Mouse (Mus musculus): Measurements from ENCODE around the gene Apoa2. TPM values are rescaled to one million over a fixed set of nuclear protein-coding genes. Genes with fewer than 3 reads are reported as not detected.
"Not testable (repeated sequence)": the region's sequence is repeated elsewhere in the genome, so short reads cannot be mapped to it uniquely, and the experiment has no call there.

Gene Apoa2
- total and polyA plus RNA-seq, 3 experiments = 2.1 to 3.9 (median 2.2) TPM

- DNase-seq; H3K79me2 ChIP-seq (replicated peaks; ENCODE audit: control insufficient read depth, insufficient read depth, low read length); H3K4me3 ChIP-seq; H3K27me3 ChIP-seq (ENCODE audit: control insufficient read depth, insufficient read depth, low read length); intact Hi-C loops (cut with DNase I); H3K4me1 ChIP-seq (ENCODE audit: control insufficient read depth, insufficient read depth, low read length); H3K27ac ChIP-seq; H3K9ac ChIP-seq (ENCODE audit: low read depth, low read length): not testable (repeated sequence)
- 79% methylated on average over 12 of the region's 12 CpGs for WGBS
- peaks cover 13% of the 10 kb centered on the region for H3K36me3 ChIP-seq (ENCODE audit: control insufficient read depth, insufficient read depth, low read length)
- peak; percentile 17; the same call in 1 of the 2 replicates for TF ChIP-seq CTCF (IDR thresholded peaks at IDR 0.05)
These were observed 17.1 kb downstream of the Apoa2 start for GRCm38 (mm10) chr1:171241952-171242351.

GRCm38 (mm10) chr1:171245353-171245752 lies 20.5 kb downstream of the Apoa2 start:
- no peak overlapping the region for H3K4me3 ChIP-seq
- peaks cover 6% of the 10 kb centered on the region for H3K36me3 ChIP-seq (ENCODE audit: control insufficient read depth, insufficient read depth, low read length)
- 78% methylated on average over 8 of the region's 8 CpGs for WGBS
- H3K9ac ChIP-seq (ENCODE audit: low read depth, low read length) = no peak overlapping the region
- H3K27me3 ChIP-seq (ENCODE audit: control insufficient read depth, insufficient read depth, low read length) = no peaks in the 10 kb centered on the region
- intact Hi-C loops (cut with DNase I) = no loop called here
- H3K4me1 ChIP-seq (ENCODE audit: control insufficient read depth, insufficient read depth, low read length) = peaks cover 10% of the 10 kb centered on the region
- DNase-seq = no peak
- no peak overlapping the region for H3K27ac ChIP-seq
- H3K79me2 ChIP-seq (replicated peaks; ENCODE audit: control insufficient read depth, insufficient read depth, low read length) = peaks cover 1% of the 10 kb centered on the region
- TF ChIP-seq POLR2A (IDR thresholded peaks at IDR 0.05; ENCODE audit: insufficient read depth, low read depth, low read length) (no peak), EP300 (IDR thresholded peaks at IDR 0.05; ENCODE audit: insufficient read depth, low read depth, low read length) (no peak), CTCF (IDR thresholded peaks at IDR 0.05) (no peak)

GRCm38 (mm10) chr1:171246709-171247452 lies 22.0 kb downstream of the Apoa2 start:
- Histone ChIP-seq H3K79me2 (replicated peaks; ENCODE audit: control insufficient read depth, insufficient read depth, low read length) (peaks cover 1% of the 10 kb centered on the region), H3K4me3 (peak overlapping the region; percentile 90), H3K36me3 (ENCODE audit: control insufficient read depth, insufficient read depth, low read length) (peaks cover 4% of the 10 kb centered on the region; the same call in 1 of the 2 replicates), H3K27ac (peak overlapping the region; percentile 98), H3K27me3 (ENCODE audit: control insufficient read depth, insufficient read depth, low read length) (no peaks in the 10 kb centered on the region), H3K9ac (ENCODE audit: low read depth, low read length) (peak overlapping the region; percentile 84), H3K4me1 (ENCODE audit: control insufficient read depth, insufficient read depth, low read length) (peaks cover 10% of the 10 kb centered on the region)
- TF ChIP-seq POLR2A (IDR thresholded peaks at IDR 0.05; ENCODE audit: insufficient read depth, low read depth, low read length) = peak; percentile 95
- peak; percentile 88 for TF ChIP-seq EP300 (IDR thresholded peaks at IDR 0.05; ENCODE audit: insufficient read depth, low read depth, low read length)
- TF ChIP-seq CTCF (IDR thresholded peaks at IDR 0.05) = peak; percentile 97; the same call in 1 of the 2 replicates
- DNase-seq = peak; percentile 96 to 98
- under 1% methylated on average over 41 of the region's 41 CpGs for WGBS
- intact Hi-C loops (cut with DNase I) = loop anchor here (1.0 to 2.0 kb wide), 2 partner anchors 24 to 34 kb away; partner anchors contain the start of genes Ppox and Tomm40l

- TF ChIP-seq POLR2A (IDR thresholded peaks at IDR 0.05; ENCODE audit: insufficient read depth, low read depth, low read length) (no peak), CTCF (IDR thresholded peaks at IDR 0.05) (no peak), EP300 (IDR thresholded peaks at IDR 0.05; ENCODE audit: insufficient read depth, low read depth, low read length) (no peak)
- H3K27ac ChIP-seq = peak overlapping the region; percentile 98
- intact Hi-C loops (cut with DNase I) = loop anchor here (1.0 to 2.0 kb wide), 2 partner anchors 25 to 34 kb away; partner anchors contain the start of genes Ppox and Tomm40l
- H3K36me3 ChIP-seq (ENCODE audit: control insufficient read depth, insufficient read depth, low read length) = peaks cover 4% of the 10 kb centered on the region; the same call in 1 of the 2 replicates
- H3K79me2 ChIP-seq (replicated peaks; ENCODE audit: control insufficient read depth, insufficient read depth, low read length) = peaks cover 1% of the 10 kb centered on the region
- H3K4me3 ChIP-seq = peak overlapping the region; percentile 90
- 9% methylated on average over 13 of the region's 13 CpGs for WGBS
- peak overlapping the region; percentile 34 for H3K9ac ChIP-seq (ENCODE audit: low read depth, low read length)
- no peak for DNase-seq
- H3K4me1 ChIP-seq (ENCODE audit: control insufficient read depth, insufficient read depth, low read length) = peaks cover 10% of the 10 kb centered on the region
- no peaks in the 10 kb centered on the region for H3K27me3 ChIP-seq (ENCODE audit: control insufficient read depth, insufficient read depth, low read length)
These were observed 22.6 kb downstream of the Apoa2 start for GRCm38 (mm10) chr1:171247453-171247841.

- Histone ChIP-seq H3K79me2 (replicated peaks; ENCODE audit: control insufficient read depth, insufficient read depth, low read length) (peaks cover 1% of the 10 kb centered on the region), H3K4me1 (ENCODE audit: control insufficient read depth, insufficient read depth, low read length) (peaks cover 10% of the 10 kb centered on the region)
- peak; percentile 55 to 63 for DNase-seq
These were observed 23.1 kb downstream of the Apoa2 start for GRCm38 (mm10) chr1:171247916-171248315.

More at GRCm38 (mm10) chr1:171247916-171248315, 23.1 kb downstream of the Apoa2 start:
- no peak for TF ChIP-seq EP300 (IDR thresholded peaks at IDR 0.05; ENCODE audit: insufficient read depth, low read depth, low read length)
- TF ChIP-seq CTCF (IDR thresholded peaks at IDR 0.05) = no peak
- no peak for TF ChIP-seq POLR2A (IDR thresholded peaks at IDR 0.05; ENCODE audit: insufficient read depth, low read depth, low read length)
- Histone ChIP-seq H3K27me3 (ENCODE audit: control insufficient read depth, insufficient read depth, low read length) (no peaks in the 10 kb centered on the region), H3K9ac (ENCODE audit: low read depth, low read length) (no peak overlapping the region), H3K27ac (peak overlapping the region; percentile 98), H3K36me3 (ENCODE audit: control insufficient read depth, insufficient read depth, low read length) (peaks cover 4% of the 10 kb centered on the region; the same call in 1 of the 2 replicates), H3K4me3 (peak overlapping the region; percentile 90)
- intact Hi-C loops (cut with DNase I) = loop anchor here (1.0 to 2.0 kb wide), 2 partner anchors 25 to 33 kb away; partner anchors contain the start of genes Ppox and Tomm40l
- WGBS = 19% methylated on average over 4 of the region's 4 CpGs

Data from heart, adult 2 months (tissue).